Mouse (Mus musculus) megakaryocyte-erythroid progenitor cell, adult 5-6 weeks (primary cell): ENCODE results near the gene Cbarp. TPM values are rescaled to one million over a fixed set of nuclear protein-coding genes. Genes with fewer than 3 reads are reported as not detected.
"Not testable (repeated sequence)": the region's sequence is repeated elsewhere in the genome, so short reads cannot be mapped to it uniquely, and the experiment has no call there.

Experiments
- ATAC-seq: replicated peaks from 2 replicates; pipeline ENCODE4 v1.8.0; 2016; ENCODE audit warnings: mild to moderate bottlenecking, inconsistent platforms; ENCODE audit not compliant: severe bottlenecking, poor library complexity, low FRiP score, low TSS enrichment
- total RNA-seq, 2 experiments: library from RNA; stranded (forward) in 1 of 2; stranded (reverse) in 1 of 2; fragments of 200-1000, 215-1000 nt in 1 of 2; fragments of >200 nt in 1 of 2; fragmentation: Nextera tagmentation in 1 of 2; gene quantifications; 2 replicates each; pipeline ENCODE4 v1.2.3; 2014 to 2017

The Cbarp gene
- total RNA-seq, 2 experiments from 2014 or later, result 10.5 TPM; not detected in 1

DNA sequence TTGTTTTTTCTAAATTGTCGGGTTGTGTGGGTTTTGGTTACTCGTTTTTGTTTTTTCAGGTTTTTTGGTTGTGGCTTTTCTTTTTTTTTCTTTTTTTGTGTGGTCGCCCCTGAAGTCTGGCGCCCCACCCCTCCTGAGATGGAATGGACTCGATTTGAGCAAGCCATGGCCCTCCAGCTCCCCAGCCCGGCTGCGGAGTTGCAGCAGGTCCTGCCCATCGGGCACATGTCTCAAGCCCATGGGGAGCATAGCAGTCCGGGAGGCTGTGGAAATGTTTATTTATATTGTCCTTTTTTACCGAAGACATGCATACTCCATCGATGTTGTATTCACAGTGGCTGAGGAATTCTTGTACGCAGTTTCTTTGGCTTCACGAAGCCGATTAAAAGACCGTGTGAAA, 30.6 kb upstream of the Cbarp start:
- ATAC-seq, result no peak

DNA sequence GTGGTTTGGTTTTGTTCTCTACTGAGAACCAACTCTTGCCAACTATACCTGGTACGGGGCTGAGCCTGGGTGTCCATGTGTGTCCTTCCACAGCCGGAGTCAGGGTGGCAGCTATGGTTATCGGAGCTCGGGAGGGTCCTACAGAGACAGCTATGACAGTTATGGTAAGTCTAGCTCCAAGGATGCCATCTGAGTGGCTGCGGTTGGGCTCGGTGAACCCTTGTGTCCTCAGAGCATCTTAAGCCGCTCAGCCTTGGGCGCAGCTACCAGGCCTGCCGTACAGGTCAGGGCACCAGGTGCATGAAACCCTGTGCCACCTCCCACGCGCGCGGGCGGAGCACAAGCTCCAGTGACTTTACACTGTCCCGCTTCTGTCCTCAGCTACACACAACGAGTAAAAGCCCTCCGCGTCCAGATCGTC, 30.0 kb upstream of the Cbarp start:
- no peak for ATAC-seq

- no peak for ATAC-seq
Observed at GRCm38 (mm10) chr10:80170052-80170451, 29.4 kb upstream of the Cbarp start.

- ATAC-seq, result no peak
Observed at GRCm38 (mm10) chr10:80169651-80170050, 29.0 kb upstream of the Cbarp start.

- no peak for ATAC-seq
Observed at GRCm38 (mm10) chr10:80169070-80169469, 28.4 kb upstream of the Cbarp start.

DNA sequence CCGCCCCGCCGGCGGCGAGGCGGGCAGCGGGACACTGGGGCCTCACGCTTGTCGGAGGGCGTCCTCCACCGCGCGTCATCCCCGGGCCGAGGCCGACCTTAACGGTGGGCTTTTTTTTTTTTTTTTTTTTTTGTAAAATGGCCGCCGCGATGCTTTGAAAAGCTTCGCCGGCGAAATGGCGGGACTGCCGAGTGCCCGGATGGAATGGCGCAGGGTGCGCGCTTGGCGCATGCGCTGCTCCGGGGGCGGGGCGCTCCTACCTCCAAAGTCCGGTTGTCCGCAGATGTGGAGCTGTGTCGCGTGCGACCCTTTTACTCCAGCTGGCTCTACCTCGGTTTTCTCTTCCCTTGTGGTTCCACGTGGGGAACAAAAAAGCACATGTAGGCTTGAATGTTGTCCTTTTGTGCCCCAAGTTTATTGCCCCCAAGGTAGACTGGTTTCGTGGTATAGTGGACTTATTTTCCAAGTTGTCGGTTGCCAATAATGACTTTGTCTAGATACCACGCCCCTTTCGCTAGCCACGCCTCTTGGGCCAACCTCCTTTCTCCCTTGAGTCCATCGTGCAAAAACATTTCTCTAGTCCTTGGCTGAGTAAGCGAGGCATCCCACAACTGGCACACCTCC, 27.5 kb upstream of the Cbarp start:
- ATAC-seq, result peak; percentile 23

GRCm38 (mm10) chr10:80167460-80168037, 26.9 kb upstream of the Cbarp start:
- peak; percentile 76 for ATAC-seq

GRCm38 (mm10) chr10:80166136-80166535, 25.5 kb upstream of the Cbarp start:
- not testable (repeated sequence) for ATAC-seq

GRCm38 (mm10) chr10:80165392-80166128, 24.9 kb upstream of the Cbarp start, which contains the start of gene Cirbp:
Gene Cirbp (plus strand): TSS chr10:80165985.
- ATAC-seq, result no peak

- ATAC-seq, result peak; percentile 57
Observed at GRCm38 (mm10) chr10:80164998-80165344, 24.3 kb upstream of the Cbarp start.

DNA sequence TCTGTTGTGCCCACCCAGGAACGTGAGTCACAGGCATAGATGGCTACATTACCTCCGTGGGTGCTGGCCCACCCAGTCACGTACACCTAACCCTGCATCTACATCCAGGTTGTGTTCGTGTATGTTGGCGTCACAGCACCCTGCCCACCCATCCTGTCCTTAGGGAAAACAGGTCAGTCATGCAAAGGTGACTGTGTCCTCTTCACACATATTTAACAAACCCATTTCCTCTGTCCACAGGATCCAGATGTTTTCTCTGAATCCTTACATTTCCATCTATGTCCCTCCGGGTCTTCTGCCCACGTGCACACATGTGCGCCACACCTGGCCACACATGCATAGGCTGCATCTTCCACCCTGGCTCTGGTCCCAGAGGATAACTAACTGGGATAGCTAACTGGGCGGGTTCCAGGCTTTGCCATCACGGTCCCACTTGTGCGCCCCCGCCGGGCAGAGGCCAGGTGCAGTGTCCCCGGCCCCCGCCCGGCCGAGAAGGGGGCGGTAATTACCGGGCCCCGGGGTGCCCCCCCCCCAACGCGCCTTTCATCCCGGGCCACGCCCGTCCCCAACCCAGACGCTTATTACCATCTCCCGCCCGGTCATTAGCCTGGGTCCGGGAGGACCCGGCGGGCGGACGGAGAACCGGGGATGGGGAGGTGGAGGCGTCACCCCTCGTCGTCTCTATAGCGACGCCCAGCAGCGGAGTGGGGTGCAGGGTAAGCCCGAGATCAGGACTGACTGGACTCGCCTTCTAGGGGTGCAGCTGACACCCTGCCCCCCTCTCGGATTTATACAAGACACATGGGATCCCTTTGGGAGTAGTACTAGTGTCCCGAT, 23.7 kb upstream of the Cbarp start:
- ATAC-seq, result no peak

GRCm38 (mm10) chr10:80163721-80164120, 23.1 kb upstream of the Cbarp start:
- no peak for ATAC-seq

DNA sequence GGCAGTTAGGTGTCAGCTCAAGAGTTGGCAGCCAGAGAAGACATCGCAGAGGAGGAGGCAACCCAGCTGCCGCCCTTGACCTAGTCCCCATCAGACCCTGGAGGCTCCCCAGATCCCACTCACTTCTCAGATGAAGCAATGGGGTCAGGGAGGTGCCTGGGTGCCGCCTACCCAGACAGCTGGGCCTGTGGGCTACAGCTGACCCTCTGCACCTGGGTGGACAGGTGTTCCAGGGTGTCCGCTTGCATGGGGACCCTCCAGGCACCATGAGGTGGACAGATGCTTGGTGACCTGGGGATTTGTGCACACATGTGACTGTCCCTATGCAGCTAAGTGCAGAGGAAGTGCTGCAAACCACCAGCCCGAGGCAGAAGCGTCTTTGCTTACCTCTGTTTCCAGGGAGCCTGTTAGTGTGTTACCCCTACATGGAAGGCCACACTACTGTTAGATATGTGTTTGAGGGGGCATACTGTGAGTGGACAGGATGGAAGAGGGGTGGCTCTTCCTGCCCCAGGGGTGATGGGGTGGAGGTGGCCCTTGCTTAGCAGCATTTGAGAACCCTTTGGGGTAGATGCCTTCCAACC, 22.2 kb upstream of the Cbarp start:
- no peak for ATAC-seq

DNA sequence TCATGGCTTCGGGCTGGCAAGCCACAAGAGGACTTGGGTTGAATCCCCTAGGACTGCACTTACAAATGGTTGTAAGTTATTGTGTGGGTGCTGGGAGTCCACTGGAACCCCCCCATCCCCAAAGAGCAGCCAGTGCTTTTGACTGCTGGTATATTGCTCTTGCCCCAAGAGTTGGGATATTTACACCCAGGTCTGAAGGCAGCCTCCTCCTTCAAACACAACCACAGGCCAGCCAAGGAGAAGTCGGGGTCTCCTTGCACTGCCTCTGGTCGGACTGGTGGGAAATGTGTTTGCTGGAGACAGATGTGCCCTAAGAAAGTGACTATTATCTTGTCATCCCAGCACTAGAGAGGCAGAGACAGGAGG, 21.6 kb upstream of the Cbarp start:
- ATAC-seq, result no peak

DNA sequence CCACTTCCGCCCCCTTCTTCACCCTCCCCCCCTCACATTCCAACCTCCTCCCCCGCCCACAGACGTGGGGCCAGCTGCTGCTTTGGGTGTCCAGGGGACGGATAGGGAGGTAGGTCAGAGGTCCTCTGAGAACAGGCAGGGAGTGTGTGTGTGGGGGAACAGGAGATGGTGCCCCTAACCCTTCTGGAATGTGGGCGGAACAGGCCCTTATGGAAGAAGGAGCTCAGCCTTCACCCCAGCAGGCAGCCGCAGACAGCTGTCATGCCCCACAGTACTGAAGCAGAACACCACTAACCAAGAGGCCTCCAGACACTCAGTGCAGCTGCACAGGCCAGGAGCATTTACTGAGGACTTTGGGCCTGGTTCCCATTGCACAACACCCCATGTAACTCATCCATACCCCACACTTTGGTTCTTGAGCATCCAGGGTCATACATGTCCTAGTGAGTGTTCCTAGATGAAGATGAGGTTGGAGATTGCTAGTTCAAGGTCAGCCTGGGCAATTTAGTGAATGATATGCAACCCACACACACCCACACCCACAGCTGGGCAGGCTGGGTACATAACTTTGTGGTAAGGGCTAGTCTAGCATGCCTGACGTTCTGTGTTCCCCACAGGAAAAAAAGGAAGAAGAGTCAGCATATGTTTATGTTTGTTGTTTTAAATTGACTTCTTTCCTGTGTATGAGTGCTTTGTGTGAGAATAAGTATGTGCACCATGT, 21.0 kb upstream of the Cbarp start:
- ATAC-seq, result no peak

GRCm38 (mm10) chr10:80160455-80161371, 20.1 kb upstream of the Cbarp start:
- no peak for ATAC-seq

GRCm38 (mm10) chr10:80159561-80160454, 19.2 kb upstream of the Cbarp start:
- peak; percentile 83 for ATAC-seq
